Mouse (Mus musculus) spleen, postnatal 10 days (tissue): ENCODE results near the gene Spns2.

Experiments
- DNase-seq, 2 experiments: peaks; one replicate each; pipeline ENCODE4 v3.0.0; 2021 to 2022; ENCODE audit warnings: low spot score in 2 of 2

Gene Spns2

DNA sequence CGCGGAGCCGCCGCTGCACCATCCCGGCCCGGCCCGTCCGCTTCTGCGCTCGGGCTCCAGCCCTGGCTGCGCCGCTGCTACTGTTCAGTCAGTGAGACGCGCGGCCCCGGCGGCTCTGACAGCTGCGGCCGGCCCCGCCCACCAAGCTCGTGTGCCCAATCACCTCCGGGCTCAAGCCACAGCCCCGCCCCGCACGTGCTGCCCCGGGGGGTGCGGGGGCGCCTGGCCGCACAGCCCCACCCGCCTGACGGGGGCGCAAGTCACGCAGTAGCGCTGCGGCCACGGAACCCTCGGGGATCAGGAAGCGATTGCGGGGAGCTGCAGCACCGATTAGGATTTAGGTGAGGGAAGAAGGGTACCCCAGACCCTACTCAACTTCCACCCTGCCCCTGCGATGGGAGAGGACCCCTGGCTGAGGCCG lies at the start of gene Spns2:
Gene Spns2, minus strand, starts transcription at position 24 of the 421 bp plus-strand sequence.
- peak; percentile 60 to 91 for DNase-seq

- DNase-seq = no peak
These were observed 49.1 kb upstream of the Spns2 start for GRCm38 (mm10) chr11:72538811-72539210.

GRCm38 (mm10) chr11:72538037-72538755 lies 48.5 kb upstream of the Spns2 start:
- peak in 1 of 2 experiments; percentile 60 for DNase-seq

DNA sequence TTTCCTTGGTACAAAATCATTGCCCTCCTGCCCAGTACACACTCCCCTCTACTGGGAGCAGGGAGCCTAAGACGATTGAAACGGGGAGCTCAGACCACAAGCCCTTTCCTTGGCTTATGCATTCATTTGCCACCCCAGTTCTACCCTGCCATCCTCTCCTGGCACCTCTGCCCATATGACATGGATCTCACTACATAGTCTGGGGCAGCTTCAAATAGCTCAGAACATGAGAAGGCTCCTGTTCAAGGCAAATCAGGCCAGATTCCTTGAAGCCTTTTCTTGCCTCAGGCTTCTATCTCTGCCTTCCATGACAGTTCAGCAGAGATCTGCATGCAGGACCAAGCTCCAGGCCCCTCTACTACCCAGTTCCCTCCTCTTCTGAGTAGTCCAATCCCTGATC lies 47.8 kb upstream of the Spns2 start:
- no peak for DNase-seq

DNA sequence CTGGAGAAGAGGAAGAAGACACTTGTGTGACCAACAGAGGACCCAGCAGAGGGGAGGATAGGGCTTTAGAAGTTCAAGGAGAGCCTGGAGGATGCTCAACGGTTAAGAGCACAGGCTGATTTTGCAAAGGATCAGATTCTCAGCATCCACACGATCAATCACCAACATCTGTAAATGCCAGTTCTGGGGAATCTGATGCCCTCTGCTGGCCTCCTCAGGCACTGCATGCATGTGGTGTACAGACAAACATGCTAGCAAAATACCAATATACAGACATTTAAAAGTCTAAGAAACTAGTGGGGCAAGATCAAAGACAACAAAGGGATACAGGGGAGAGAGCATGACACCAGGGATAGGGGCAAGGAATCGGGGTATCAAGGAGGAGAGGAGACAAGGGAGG lies 45.8 kb upstream of the Spns2 start:
- peak; percentile 28 to 65 for DNase-seq

DNA sequence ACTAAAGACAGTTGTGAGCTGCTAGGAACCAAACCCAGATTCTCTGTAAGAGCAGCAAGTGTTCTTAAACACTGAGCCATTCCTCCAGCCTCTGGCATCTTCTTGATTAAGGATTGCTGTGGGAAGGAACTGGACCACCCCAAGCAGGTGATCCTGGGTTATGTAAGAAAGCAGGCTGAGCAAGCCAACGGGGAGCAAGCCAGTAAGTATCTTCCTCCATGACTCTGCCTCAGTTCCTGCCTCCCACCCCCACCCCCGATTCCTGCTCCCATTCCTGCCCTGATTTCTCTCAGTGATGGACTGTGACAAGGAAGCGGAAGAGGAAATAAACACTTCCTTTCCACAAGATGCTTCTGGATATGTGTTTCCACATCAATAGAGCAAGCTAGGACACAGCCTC lies 43.2 kb upstream of the Spns2 start:
- no peak for DNase-seq

DNA sequence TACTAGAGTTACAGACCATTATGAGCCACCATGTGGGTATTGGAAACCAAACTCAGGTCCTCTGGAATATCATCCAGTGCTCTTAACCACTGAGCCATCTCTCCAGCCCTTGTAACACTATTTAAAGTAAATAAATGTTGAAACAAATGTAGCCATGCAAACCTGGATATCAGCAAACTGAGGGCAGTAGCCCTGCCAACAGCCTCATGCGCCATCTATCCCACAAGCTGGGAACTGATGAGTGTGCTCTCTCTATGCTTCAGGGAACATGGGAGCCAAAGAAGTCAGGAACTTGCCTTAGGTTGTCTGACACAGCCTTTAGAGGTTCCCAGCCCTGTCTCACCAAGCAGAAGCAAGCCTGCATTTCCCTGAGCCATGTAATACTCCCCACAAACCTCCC lies 41.9 kb upstream of the Spns2 start:
- DNase-seq = no peak

- DNase-seq = no peak
These were observed 41.4 kb upstream of the Spns2 start for GRCm38 (mm10) chr11:72531144-72531543.

- DNase-seq = no peak
These were observed 36.5 kb upstream of the Spns2 start for GRCm38 (mm10) chr11:72526190-72526589.

DNA sequence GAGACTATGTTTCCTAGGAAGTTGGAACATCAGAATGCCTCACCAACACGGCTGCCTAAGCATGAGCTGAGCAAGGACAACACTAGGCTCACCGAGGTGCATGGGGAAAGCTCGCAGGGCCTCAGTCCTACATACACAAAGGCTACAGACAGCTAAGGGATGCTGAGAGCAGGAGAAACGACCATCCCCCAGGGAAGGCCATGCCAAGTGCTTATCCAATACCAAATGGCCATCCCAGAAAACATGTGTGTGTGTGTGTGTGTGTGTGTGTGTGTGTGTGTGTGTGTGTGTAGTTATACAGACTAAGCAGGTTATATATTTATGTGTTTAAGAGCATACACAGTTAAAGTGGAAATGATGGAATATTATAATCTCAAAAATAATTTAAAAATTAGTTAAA lies 34.0 kb upstream of the Spns2 start:
- no peak for DNase-seq

GRCm38 (mm10) chr11:72522616-72523041 lies 32.9 kb upstream of the Spns2 start:
- DNase-seq = no peak

GRCm38 (mm10) chr11:72521598-72522541 lies 32.2 kb upstream of the Spns2 start:
- no peak for DNase-seq

DNA sequence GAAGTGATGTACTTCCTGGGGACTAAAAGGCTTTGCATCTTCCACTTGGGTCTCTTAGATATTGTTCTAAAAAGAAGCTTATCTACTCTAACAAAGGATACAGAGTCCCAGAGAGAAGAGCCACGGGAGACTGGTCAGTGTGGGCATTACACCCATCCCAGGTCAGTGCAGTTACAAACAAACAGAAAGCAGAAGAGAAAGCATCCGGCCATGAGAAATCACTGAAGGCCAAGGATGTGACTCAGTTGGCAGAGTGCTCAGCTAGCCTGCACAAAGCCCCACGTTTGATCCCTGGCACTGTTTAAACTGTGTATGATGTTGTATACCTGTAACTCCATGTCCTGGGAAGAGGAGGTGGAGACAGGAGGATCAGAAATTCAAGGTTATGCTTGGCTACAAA lies 30.2 kb upstream of the Spns2 start:
- DNase-seq = no peak

- DNase-seq = no peak
These were observed 29.5 kb upstream of the Spns2 start for GRCm38 (mm10) chr11:72519189-72519588.

DNA sequence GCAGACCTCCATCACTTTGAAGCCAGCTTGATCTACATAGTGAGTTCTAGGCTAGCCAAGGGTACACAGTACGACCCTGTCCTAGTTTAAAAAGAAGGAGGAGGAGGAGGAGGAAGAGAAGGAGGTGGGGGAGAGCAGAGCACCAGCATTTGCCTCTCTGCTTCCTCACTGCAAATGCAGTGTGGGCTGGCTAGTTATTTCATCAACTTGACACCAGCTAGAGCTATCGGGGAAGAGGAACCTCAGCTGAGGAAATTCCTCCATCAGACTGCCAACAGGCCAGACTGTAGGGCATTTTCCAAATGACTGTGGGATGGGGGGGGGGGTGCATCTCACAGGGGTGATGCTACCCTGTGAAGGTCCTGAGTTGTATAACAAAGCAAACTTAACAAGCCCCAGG lies 28.7 kb upstream of the Spns2 start:
- DNase-seq = no peak

DNA sequence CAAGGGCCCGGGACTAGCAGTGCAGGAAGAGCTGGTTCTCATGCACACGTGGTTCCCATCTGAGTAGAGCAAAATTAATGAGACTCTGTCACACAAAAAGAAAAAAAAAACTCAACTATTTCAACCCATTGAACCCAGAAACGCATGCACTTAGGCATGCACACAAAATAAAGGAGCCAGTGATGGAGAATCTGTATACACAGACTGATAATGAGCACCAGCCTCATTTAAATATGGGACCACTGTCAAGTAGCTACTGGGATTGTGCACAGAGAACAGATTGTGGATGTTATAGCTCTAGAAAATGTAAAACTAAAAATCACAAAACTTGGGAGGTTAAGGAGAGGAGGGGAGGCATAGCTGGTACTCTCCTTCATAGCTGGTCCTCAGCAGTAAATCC lies 25.3 kb upstream of the Spns2 start:
- no peak for DNase-seq

DNA sequence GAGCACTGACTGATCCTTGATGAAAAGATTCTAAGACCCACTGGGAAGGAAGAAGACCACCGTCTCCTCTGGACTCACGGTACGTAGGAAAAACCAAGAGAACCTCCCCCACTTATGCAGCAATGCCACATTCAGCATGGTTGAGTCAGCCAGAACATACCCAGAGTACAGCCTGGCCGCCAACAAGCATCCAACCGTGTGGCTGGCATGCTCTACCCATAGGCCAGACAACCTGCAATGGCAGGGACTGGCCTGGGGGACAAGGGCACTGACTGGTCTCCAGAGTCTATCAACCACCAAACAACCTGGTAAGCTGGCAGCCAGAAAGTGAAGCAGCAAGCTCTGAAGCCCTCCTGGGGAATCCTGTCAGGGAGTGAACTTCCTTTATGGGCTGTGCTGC lies 18.9 kb upstream of the Spns2 start:
- DNase-seq = no peak

DNA sequence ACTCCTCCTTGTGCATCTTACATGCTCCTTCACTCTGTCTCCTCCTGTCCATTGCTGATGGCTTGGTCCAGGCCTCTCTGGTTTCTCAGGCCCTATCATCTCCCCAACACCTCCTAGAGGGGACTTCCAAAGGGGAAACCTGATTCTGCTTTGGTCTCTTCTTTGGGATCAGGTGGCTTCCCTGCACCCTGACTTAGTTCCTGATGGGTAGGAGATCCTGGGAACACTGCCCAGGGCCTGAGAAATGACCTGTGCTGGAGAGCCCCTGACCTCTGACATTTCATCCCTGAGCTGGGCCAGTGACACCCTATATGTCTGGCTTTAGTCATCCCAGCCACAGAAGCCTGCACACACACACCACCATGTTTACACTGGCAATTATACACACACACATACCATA lies 17.9 kb upstream of the Spns2 start:
- DNase-seq = no peak

DNA sequence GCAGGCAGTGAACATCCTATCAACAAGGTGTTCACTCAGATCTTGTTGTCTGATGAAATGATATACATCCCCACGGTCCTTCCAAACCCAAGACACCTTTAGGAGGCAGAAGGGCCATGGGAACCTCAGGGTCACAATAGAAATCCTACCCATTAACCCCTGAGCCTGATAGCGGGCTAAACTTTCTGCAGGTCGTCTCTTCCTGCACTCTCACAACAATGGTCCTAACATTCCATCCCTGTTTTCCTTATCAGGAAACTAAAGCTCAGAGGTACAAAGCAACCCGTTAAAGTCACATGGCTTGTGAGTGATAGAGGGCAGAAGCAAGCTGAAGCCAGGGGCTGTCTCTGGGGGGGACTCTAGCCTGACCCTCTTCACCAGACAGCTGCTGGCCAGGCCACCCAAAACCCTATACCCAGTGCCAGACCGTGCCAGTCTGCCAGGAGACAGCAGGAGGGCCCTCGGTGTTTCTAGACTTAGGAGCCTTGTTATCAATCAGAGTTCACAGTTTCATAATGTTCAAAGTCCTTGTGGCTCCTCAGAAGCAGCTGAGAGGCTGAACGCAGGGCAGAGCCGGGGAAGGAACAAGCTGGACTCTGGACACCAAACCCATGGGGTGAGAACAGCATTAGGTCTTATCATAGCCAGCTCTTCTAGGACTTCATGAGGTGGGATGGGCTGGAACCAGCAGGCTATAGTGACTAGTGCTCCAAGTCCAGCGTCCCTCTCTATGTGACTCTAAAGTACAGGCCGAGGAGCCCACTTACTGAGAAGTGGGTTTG lies 14.5 kb upstream of the Spns2 start:
- no peak for DNase-seq

DNA sequence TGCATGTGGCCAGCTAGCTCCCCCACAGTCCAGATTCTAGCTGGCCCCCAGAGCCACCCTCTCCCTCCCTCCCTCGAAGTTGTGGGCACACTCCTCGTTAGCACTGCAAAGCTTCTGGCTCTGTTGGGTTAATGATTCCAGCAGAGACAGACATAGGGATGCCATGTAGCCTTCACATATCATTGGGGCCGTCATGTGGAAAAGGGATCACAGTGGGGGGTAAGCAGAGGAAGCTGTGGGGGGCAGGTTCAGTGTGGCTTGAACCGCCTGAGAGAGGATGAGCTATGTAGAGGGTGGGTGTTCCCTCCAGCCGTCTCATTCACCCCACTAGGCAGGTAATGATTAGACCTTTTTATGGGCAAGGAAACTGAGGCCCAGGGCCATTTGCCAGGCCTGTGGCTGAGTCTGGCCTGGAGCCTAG lies 13.8 kb upstream of the Spns2 start:
- DNase-seq = no peak

DNA sequence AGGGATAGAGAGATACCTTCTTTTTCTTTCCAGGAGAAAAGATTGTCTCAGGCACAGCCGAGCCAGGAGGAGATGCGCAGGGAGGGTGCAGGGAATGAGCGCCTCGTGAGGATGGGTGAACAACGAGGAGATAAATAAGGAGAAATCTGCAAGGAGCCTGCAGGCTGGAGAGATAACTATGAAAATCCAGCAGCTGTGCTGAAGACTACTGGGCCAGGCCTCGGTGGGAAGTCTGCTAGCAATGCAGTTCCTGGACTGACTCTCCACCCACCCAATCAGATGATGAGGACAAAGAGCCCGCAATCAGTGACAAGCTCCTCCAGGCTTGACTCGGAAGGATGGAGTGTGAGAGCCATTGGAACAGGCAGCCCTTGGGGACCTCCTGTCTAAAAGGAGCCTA lies 12.5 kb upstream of the Spns2 start:
- no peak for DNase-seq

- no peak for DNase-seq
These were observed 11.8 kb upstream of the Spns2 start for GRCm38 (mm10) chr11:72501426-72502002.
